In the genomic region with DNA sequence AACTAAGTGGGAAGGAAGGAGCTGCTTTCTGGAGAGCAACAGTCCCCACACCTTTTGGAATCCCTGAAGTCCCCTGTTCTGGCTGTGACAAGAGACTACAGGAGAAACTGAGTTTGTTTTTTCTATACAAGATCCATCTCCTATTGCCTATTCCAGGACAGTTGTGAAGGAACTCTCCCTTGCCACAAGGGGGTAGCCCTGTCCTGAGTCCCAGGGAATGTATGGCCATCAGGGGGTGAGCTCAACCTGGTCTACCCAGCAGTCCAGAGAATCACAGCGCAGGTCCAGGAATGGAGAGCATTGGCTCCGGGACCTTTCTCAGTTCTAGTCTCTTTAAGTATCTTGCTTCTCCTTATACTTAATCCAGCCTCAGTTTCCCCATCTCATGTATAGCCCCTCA, we compare ENCODE assay signal across 2 mouse cellular contexts.
TF ChIP-seq lines count a peak whose summit lies in the region.

No protein-coding gene starts in this region.

TF ChIP-seq in CH12.LX, 34 proteins besides CTCF, POLR2A, EP300 and RAD21 (continued from another document):
- no peak for TF ChIP-seq MYC (IDR thresholded peaks at IDR 0.05; ENCODE audit: low read depth, low read length)
- TF ChIP-seq MXI1 (IDR thresholded peaks at IDR 0.05; ENCODE audit: low read depth, low read length) = no peak
- no peak for TF ChIP-seq MAZ (IDR thresholded peaks at IDR 0.05; ENCODE audit: low read depth, low read length)
- TF ChIP-seq NELFE (IDR thresholded peaks at IDR 0.05; ENCODE audit: low read depth, low read length) = no peak
- no peak for TF ChIP-seq ZKSCAN1 (IDR thresholded peaks at IDR 0.05; ENCODE audit: borderline replicate concordance, low read depth, low read length)
- no peak for TF ChIP-seq ZMIZ1 (IDR thresholded peaks at IDR 0.05; ENCODE audit: low read depth, low read length)
- TF ChIP-seq ZC3H11A (IDR thresholded peaks at IDR 0.05; ENCODE audit: low read depth, low read length) = no peak
- TF ChIP-seq MEF2A (IDR thresholded peaks at IDR 0.05; ENCODE audit: borderline replicate concordance, low read depth, low read length) = no peak
- TF ChIP-seq SIN3A (IDR thresholded peaks at IDR 0.05; ENCODE audit: low read length) = no peak
- no peak for TF ChIP-seq JUND (conservative IDR thresholded peaks at IDR 0.05; ENCODE audit: low read depth, low read length)
- no peak for TF ChIP-seq GABPA (IDR thresholded peaks at IDR 0.05; ENCODE audit: insufficient replicate concordance, low read depth, low read length)
- no peak for TF ChIP-seq ETS1 (conservative IDR thresholded peaks at IDR 0.05; ENCODE audit: low read depth, low read length)

TF ChIP-seq in MEL, 35 proteins besides CTCF, POLR2A, EP300 and RAD21 (continued from another document):
- no peak for TF ChIP-seq CHD2 (IDR thresholded peaks at IDR 0.05; ENCODE audit: low read length)
TF ChIP-seq in MEL: peak in this region for 1.
